Mouse (Mus musculus): ENCODE measurements around the gene Sgcd. TPM values are rescaled to one million over a fixed set of nuclear protein-coding genes. Genes with fewer than 3 reads are reported as not detected.

Sgcd gene
- total RNA-seq, 2 experiments from 2014 or later: 99.6 to 109 TPM

- no peak for DNase-seq (ENCODE audit: low spot score in 2 of 2)
Measured at GRCm38 (mm10) chr11:47032318-47032717, 956.5 kb downstream of the Sgcd start.

- no peak for DNase-seq (ENCODE audit: low spot score in 2 of 2)
Measured at GRCm38 (mm10) chr11:47020874-47021273, 967.9 kb downstream of the Sgcd start.

GRCm38 (mm10) chr11:47018139-47018538 is 970.6 kb downstream of the Sgcd start:
- DNase-seq (ENCODE audit: low spot score in 2 of 2): no peak

GRCm38 (mm10) chr11:47015683-47016082 is 973.1 kb downstream of the Sgcd start:
- DNase-seq (ENCODE audit: low spot score in 2 of 2): no peak

- DNase-seq (ENCODE audit: low spot score in 2 of 2): no peak
Measured at GRCm38 (mm10) chr11:47014278-47014677, 974.5 kb downstream of the Sgcd start.

GRCm38 (mm10) chr11:47010166-47010565 is 978.6 kb downstream of the Sgcd start:
- no peak for DNase-seq (ENCODE audit: low spot score in 2 of 2)

GRCm38 (mm10) chr11:47005301-47005875 is 983.4 kb downstream of the Sgcd start:
- peak in 1 of 2 experiments; percentile 15 for DNase-seq (ENCODE audit: low spot score in 2 of 2)

- DNase-seq (ENCODE audit: low spot score in 2 of 2): no peak
Measured at GRCm38 (mm10) chr11:46939311-46939710, 1049.5 kb downstream of the Sgcd start.

GRCm38 (mm10) chr11:46924946-46925345 is 1063.8 kb downstream of the Sgcd start:
- DNase-seq (ENCODE audit: low spot score in 2 of 2): no peak

GRCm38 (mm10) chr11:46920244-46920643 is 1068.5 kb downstream of the Sgcd start:
- DNase-seq (ENCODE audit: low spot score in 2 of 2): no peak

- no peak for DNase-seq (ENCODE audit: low spot score in 2 of 2)
Measured at GRCm38 (mm10) chr11:46912656-46913237, 1076.0 kb downstream of the Sgcd start.

GRCm38 (mm10) chr11:46904281-46904680 is 1084.5 kb downstream of the Sgcd start:
- no peak for DNase-seq (ENCODE audit: low spot score in 2 of 2)

- no peak for DNase-seq (ENCODE audit: low spot score in 2 of 2)
Measured at GRCm38 (mm10) chr11:46889093-46889492, 1099.7 kb downstream of the Sgcd start.

GRCm38 (mm10) chr11:46882456-46882855 is 1106.3 kb downstream of the Sgcd start:
- no peak for DNase-seq (ENCODE audit: low spot score in 2 of 2)

- no peak for DNase-seq (ENCODE audit: low spot score in 2 of 2)
Measured at GRCm38 (mm10) chr11:46875774-46876173, 1113.0 kb downstream of the Sgcd start.

- DNase-seq (ENCODE audit: low spot score in 2 of 2): no peak
Measured at GRCm38 (mm10) chr11:46868594-46868993, 1120.2 kb downstream of the Sgcd start.

GRCm38 (mm10) chr11:46864809-46865208 is 1124.0 kb downstream of the Sgcd start:
- DNase-seq (ENCODE audit: low spot score in 2 of 2): no peak

- DNase-seq (ENCODE audit: low spot score in 2 of 2): peak in 1 of 2 experiments; percentile 20
Measured at GRCm38 (mm10) chr11:46848221-46848971, 1140.4 kb downstream of the Sgcd start.

GRCm38 (mm10) chr11:46847827-46848220 is 1140.9 kb downstream of the Sgcd start:
- DNase-seq (ENCODE audit: low spot score in 2 of 2): no peak

- no peak for DNase-seq (ENCODE audit: low spot score in 2 of 2)
Measured at GRCm38 (mm10) chr11:46846661-46847060, 1142.1 kb downstream of the Sgcd start.
